Mouse (Mus musculus): Measurements from ENCODE around the gene Tor1b. TPM values are rescaled to one million over a fixed set of nuclear protein-coding genes. Genes with fewer than 3 reads are reported as not detected.

Tor1b gene
- polyA plus RNA-seq (2015; fragmentation: Illumina TruSeq; extraction: RNeasy Lipid Tissue Mini Kit (QIAGEN cat#74804); ENCODE audit: insufficient read depth, low read depth, low replicate concordance): 20.6 TPM

DNA sequence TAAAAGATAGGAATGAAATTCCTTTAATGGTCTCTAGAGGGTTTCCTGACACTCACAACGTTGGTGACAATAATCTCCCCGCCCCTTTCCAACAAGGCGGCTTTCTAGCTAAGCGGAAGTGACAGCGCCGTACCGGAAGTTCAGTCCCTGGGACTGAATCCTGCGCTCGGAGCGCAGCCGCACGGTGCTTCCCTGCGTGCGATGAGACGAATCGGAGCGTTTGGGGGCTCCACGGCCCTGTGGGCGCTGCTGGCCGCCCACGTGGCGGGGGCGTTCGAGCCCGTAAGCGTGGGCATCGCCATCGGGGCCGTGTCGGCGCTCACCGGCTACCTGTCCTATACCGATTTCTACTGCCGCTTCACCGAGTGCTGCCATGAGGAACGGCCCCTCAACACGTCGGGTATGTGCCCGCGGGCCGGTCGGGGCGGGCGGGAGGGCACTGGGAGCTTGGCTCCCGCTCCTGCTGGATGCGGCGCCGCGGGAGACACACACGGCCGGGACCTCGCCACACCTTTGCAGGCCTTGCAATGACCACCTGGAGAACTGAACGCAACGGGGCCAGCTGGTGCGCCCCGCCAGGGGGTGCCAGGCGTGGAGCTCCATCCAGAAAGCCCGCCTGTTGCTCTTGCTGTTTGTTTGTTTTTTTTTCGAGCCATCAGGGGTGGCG, at the start of gene Tor1b:
Gene Tor1b (plus strand): TSS at position 136 of the 667 bp plus-strand sequence.

DNA sequence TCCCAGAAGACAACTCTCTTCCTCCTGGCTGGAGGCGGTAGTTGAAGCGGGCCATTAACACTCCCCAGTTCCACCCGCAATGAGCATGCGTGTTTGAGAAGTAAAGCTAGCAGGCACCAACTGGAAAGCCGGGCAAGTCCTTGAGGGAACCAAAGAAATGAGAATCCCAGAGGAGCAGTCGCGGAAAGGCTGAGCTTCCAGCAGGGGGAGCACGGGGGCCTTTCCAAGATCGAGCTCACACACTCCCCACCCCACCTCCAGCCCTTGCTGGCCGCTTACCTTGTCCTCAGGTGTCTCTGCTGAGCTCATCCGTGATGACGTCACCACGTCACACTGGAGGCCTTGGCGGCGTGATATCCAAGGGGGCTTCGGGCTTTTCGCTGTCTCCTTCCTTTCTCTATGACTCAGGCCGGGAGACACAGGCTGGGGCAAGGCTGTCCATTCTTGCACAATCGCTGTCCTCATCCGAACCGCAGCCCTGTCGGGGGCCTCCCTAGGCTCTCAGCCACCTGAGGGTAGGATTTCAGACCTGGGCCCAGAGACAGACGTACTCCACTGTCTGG, 23.2 kb upstream of the Tor1b start, which contains the start of gene Ptges:
Gene Ptges (minus strand): TSS at position 381 of the 563 bp plus-strand sequence.

DNA sequence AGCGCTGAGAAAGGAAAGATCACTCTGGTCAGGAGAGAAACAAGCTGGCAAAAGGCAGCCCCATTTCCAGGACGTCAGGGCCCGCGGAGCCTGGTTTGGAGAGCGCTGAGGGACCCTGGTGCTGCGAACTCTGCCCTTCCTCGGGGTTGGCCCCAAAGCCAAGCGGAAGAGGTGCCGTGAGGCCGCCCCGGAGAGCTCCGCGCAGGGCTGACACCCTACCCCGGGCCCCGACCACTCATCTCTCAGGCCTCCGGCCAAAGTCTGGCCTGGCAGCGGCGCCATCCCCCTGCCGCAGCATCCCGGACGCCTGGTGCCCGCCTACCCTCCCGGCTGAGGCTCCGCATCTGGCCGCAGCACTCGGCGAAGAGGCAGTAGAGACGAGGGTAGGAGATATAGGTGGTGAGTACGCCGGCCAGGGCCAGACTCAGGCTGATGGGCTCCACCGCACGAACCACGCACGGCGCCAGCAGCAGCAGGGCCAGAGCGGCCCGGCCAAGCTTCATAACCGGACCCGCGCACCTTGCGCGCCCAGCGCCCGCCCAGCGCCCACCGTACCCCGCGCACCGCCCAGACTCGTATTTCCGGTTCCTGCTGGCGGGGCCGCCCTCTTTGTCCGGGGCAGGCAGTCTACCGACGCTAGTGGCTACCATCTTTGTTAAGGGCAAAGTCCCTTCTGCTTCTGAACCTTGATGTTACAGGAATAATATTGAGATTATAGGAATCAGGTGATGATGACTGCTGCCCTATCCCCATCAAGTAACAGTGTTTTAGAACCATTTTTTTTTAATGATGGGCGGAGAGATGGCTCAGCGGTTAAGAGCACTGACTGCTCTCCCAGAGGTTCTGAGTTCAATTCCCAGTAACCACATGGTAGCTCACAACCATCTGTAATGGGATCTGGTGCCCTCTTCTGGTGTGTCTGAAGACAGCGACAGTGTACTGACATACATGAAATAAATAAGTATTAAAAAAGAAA, 14.9 kb downstream of the Tor1b start, which contains the start of gene Tor1a:
Gene Tor1a (minus strand): TSS at position 582 of the 976 bp plus-strand sequence.

DNA sequence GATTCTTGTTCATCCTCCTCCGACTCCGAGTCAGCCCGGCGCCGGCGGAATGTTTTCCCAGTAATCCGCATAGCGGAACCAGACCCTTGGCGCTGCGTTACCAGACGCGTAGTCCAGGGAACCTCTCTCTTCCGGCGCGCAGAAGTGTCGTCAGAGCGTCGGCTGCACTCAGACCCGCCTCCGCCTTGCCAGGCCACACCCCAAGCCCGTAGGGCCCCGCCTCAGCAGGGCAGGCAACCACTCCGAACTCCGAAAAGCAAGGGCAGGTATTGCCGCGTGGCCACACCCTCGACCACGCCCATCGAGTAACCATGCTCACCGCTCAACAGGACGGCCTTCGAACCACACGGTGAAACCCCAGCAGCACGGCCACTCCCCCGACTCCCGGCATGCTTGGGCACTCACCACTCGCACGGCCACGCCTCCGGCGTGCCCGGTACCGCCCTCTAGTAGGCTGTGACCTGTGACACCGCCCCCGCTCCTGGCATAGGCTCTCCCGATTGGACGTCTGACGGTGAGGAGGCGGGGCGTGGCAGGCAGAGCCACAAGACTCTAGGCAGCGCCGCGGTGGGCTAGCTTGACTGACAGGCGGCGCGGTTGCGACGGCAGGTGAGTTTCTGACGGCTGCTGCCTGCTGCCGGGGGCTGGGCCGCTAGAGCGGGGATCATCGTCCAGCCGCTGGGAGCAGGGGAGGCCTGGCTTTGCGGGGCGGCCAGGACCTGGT, 29.2 kb downstream of the Tor1b start, which contains the start of the genes BC005624 and Usp20:
Gene BC005624 (minus strand): TSS at position 412 of the 724 bp plus-strand sequence.
Gene Usp20 (plus strand): TSS at position 490 of the 724 bp plus-strand sequence.

Other genes with a start within 250 kb of the Tor1b start
- 2.9 TPM for gene 1700001O22Rik, start 149.3 kb upstream of the Tor1b start, polyA plus RNA-seq (2015; fragmentation: Illumina TruSeq; extraction: RNeasy Lipid Tissue Mini Kit (QIAGEN cat#74804); ENCODE audit: insufficient read depth, low read depth, low replicate concordance)
- 8.3 TPM for gene Ntmt1, start 145.1 kb upstream of the Tor1b start, polyA plus RNA-seq (2015; fragmentation: Illumina TruSeq; extraction: RNeasy Lipid Tissue Mini Kit (QIAGEN cat#74804); ENCODE audit: insufficient read depth, low read depth, low replicate concordance)
- 9.7 TPM for gene Asb6, start 122.6 kb upstream of the Tor1b start, polyA plus RNA-seq (2015; fragmentation: Illumina TruSeq; extraction: RNeasy Lipid Tissue Mini Kit (QIAGEN cat#74804); ENCODE audit: insufficient read depth, low read depth, low replicate concordance)
- gene Prrx2, start 118.0 kb upstream of the Tor1b start, polyA plus RNA-seq (2015; fragmentation: Illumina TruSeq; extraction: RNeasy Lipid Tissue Mini Kit (QIAGEN cat#74804); ENCODE audit: insufficient read depth, low read depth, low replicate concordance): not detected
- 4.4 TPM for gene Ptges, start 23.1 kb upstream of the Tor1b start, polyA plus RNA-seq (2015; fragmentation: Illumina TruSeq; extraction: RNeasy Lipid Tissue Mini Kit (QIAGEN cat#74804); ENCODE audit: insufficient read depth, low read depth, low replicate concordance)
- gene Tor1a, start 15.0 kb downstream of the Tor1b start, polyA plus RNA-seq (2015; fragmentation: Illumina TruSeq; extraction: RNeasy Lipid Tissue Mini Kit (QIAGEN cat#74804); ENCODE audit: insufficient read depth, low read depth, low replicate concordance): 14.5 TPM
- 11.1 TPM for gene BC005624, start 29.2 kb downstream of the Tor1b start, polyA plus RNA-seq (2015; fragmentation: Illumina TruSeq; extraction: RNeasy Lipid Tissue Mini Kit (QIAGEN cat#74804); ENCODE audit: insufficient read depth, low read depth, low replicate concordance)
- gene Usp20, start 29.3 kb downstream of the Tor1b start, polyA plus RNA-seq (2015; fragmentation: Illumina TruSeq; extraction: RNeasy Lipid Tissue Mini Kit (QIAGEN cat#74804); ENCODE audit: insufficient read depth, low read depth, low replicate concordance): 4.5 TPM
- gene Fnbp1, start 189.0 kb downstream of the Tor1b start, polyA plus RNA-seq (2015; fragmentation: Illumina TruSeq; extraction: RNeasy Lipid Tissue Mini Kit (QIAGEN cat#74804); ENCODE audit: insufficient read depth, low read depth, low replicate concordance): 5.0 TPM
- gene Gpr107, start 199.4 kb downstream of the Tor1b start, polyA plus RNA-seq (2015; fragmentation: Illumina TruSeq; extraction: RNeasy Lipid Tissue Mini Kit (QIAGEN cat#74804); ENCODE audit: insufficient read depth, low read depth, low replicate concordance): 4.3 TPM

Measured in pancreas, adult 10 weeks (tissue).